Mouse (Mus musculus) yolk sac, embryonic 10.5 days (tissue): ENCODE results near the gene Fcgrt.

ENCODE experiments used
- DNase-seq: peaks from one replicate; pipeline ENCODE4 v3.0.0-alpha.2; 2017; ENCODE audit warnings: low spot score

Fcgrt gene

DNA sequence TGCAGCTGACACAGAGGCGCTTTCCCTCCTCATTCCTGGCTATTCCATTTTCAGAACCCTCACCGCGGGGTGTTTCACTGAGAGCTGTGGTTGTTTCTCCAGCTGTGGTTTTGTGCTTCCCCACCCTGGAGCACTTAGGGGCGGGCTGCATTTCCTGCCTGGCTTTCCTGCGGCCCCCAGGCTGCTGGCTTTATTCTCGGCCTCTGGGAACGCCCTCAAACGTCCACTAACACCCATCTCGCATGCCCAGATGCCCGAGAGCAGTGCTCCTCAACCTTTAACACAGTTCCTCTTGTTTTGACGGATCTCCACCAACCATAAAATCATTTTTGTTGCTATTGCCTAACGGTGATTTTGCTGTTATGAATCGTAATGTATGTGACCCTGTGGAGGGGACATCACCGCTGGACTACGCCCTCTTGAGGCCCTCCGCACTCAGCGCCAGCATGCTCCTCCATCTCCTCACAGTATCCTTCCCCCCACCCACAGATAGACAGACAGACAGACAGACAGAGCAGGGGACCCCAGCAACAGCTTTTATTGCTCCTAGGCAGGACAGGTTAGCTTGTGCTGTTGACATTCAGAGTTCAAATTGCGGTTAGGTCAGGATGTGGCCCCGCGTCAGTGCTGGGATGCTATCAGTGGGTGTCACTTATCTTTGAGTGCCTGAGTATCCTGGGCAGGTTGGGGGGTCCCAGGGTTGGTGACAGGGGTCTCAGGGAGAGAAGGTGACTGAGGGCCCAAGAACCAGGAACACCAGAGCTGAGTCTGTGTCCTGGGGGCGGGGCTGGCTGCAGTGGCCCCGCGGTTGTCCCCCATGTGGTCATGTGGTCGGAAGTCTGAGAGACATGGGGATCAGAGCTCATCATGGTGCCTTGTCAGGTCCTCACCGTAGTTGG is 21.0 kb downstream of the Fcgrt start:
- DNase-seq, result no peak

- no peak for DNase-seq
These were observed 22.6 kb downstream of the Fcgrt start for GRCm38 (mm10) chr7:45081016-45081415.

GRCm38 (mm10) chr7:45079856-45080255 is 23.8 kb downstream of the Fcgrt start:
- DNase-seq, result peak; percentile 84

- peak; percentile 67 for DNase-seq
These were observed 25.1 kb downstream of the Fcgrt start for GRCm38 (mm10) chr7:45078513-45078912.

DNA sequence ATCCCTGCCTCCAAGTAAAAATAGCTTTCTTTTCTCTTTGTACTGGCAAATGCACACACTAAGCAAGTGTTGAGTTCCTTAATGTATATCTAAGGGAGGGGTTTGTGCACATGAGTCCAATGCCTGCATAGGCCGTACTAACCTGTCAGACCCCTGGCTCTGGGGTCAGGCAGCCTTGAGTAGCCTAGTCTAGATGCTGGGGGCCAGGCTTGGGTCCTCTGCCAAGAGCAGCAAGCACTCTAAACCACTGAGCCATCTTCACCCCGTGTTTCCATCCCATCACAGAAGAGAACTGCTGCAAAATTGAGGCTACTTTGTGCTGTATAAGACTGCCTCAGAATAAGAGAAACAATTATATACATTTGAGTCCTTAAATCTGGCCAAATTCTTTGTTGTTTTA is 25.8 kb downstream of the Fcgrt start:
- no peak for DNase-seq

- DNase-seq, result no peak
These were observed 26.3 kb downstream of the Fcgrt start for GRCm38 (mm10) chr7:45077322-45077721.

DNA sequence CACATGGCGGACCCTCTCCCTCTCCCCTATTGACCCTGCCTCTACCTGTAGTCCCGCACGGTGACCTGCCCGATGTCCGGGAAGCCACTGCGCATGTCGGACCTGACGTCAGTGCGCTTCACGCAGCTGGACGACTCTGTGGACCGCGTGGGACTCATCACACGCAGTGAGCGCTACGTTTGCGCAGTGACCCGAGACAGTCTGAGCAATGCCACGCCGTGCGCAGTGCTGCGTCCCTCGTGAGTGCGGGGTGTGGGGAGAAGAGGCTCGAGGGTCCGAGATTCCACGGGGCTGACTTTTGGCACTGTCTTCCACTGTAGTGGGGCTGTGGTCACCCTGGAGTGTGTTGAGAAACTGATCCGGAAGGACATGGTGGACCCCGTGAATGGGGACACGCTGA is 27.1 kb downstream of the Fcgrt start:
- DNase-seq, result no peak

GRCm38 (mm10) chr7:45075405-45075804 is 28.2 kb downstream of the Fcgrt start:
- no peak for DNase-seq

DNA sequence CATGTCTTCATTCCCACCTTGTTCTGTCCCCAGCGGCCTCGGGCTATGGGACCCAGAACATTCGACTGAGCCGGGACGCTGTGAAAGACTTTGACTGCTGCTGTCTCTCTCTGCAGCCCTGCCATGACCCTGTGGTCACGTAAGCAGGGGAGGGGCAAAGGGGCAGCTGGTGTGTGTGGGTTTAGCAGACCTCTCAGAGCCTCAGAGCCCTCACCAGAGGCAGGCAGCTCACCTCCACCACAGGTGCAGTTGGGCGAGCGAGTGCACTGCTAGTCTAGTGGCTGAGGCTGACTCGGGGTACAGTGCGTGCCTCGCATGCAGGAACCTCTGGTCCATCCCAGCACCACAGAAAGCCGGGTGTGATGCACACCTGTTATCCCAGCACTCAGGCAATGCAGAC is 29.7 kb downstream of the Fcgrt start:
- DNase-seq, result no peak

DNA sequence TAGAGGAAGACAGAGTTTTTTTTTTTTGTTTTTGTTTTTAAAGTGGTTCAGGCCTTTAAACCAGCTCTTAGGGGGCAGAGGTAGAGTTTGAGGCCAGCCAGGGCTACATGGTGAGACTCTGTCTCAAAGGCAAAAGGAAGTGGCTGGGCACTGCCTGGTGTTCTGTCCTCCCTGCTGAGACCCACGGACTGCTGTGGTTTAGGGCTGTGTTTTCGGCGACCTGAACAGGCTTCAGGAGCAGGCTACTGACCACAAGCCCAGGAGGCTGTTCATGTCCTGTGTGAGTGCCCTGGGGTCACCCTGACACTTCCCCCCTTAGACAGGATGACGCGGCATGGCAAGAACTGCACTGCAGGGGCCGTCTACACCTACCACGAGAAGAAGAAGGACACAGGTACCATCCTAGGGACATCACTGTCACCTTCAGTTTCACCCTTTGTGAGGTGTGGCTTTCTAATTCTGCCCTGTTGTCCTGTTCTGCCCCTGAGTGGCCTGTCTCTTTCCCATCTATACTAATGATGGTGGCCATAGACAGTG is 30.4 kb downstream of the Fcgrt start:
- no peak for DNase-seq

DNA sequence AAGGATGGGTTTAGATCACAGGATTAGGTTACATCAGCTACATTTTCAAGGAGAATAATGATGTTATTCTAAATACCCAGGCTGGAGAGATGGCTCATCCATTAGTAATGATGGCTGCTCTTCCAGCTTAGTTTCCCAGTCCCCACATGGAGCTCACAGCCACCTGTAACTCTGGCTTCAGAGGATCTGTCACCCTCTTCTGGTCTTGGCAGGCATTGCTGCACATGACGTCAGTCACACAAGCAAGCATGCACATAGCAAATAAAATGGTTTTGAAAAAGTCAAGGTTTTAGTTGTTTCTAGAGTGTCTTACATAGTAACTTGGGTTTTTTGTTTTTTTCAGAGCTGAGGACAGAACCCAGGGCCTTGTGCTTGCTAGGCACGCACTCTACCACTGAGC is 31.4 kb downstream of the Fcgrt start:
- no peak for DNase-seq

DNA sequence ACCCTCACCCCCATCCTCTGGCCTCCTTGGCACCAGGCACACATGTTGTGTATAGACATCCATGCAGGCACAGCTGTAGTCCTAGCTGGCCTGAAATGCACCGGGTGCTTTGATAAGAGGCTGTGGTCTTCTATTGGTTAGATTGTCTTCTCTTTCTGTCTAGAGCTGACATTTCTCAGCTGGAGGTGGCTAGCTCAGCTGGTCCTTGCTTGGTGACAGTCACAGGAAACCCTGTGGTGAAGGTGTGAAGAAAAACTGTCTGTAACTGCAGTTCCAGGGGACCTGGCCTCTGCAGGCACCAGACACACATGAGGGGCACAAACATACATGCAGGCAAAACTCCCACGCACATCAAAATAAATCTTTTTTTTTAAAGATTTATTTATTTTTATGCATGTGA is 34.0 kb downstream of the Fcgrt start:
- DNase-seq, result no peak

GRCm38 (mm10) chr7:45068000-45068318 is 35.7 kb downstream of the Fcgrt start:
- peak; percentile 40 for DNase-seq

DNA sequence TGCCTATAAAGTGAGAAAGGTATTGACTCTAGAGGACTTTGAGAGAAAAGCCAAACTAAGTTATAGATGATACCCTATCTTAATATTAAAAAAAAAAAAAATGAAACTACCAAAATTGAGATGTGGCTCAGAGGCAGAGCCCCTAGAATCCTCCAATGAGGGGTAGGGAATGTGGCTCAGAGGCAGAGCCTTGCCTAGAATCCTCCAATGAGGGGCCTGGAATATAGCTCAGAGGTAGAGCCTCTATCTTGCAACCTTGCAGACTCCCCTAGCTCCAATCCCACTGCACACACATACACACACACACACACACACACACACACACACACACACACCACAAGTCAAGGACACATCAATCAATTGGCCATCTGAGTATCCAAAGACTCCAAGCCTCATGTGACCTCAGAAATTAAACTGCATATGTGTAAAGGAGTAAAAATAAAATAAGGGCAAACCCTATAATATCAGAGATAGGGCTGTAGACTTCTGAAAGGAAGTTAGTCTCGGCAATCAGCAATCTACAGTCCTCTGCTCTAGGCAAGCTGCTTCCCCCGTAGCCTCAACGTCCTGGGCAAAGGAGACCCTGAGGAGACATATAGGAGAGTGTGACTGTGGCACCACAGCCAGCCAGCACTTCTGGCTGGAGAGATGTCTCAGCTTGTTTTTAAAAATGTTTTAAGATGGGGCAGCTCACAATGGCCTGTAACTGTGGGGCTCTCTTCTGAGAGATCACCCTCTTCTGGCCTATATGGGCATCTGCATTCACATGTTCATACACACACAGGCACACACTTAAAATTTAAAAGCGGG is 36.3 kb downstream of the Fcgrt start:
- no peak for DNase-seq

DNA sequence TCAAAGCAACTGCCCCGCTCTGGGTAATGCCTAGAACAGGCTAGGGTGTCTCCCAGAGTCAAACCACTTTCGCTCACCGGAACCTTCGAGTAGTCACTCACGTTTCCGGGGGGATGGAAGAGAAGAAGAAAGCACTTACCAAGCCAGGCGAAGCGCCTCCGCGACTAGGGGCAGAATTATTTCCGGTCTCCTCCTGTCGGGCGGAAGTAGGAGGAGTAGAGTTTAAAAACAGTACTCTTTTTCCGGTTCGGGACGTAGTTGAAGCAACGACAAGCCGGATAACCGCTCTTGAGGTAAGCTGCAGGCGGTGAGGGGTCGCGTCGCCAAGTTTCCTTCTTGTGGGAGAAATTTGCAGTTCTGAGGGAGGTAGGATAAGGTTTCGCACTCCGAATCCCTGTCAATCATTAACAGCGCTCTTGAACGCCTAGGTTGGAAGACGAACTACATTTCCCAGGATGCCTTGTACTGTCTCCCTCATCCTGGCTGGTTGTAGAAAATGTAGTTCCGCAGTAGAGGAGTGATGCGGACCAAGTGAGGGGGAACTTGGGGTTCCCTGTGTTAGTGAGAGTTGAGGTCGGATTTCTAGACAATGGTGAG is 41.3 kb downstream of the Fcgrt start, which contains the start of the genes Nosip and Prrg2:
Gene Nosip, plus strand, starts transcription at position 191 of the 597 bp plus-strand sequence.
Gene Prrg2, minus strand, starts transcription at position 439 of the 597 bp plus-strand sequence.
- DNase-seq, result peak; percentile 99

- peak; percentile 89 for DNase-seq
These were observed 42.0 kb downstream of the Fcgrt start for GRCm38 (mm10) chr7:45061532-45062075.

DNA sequence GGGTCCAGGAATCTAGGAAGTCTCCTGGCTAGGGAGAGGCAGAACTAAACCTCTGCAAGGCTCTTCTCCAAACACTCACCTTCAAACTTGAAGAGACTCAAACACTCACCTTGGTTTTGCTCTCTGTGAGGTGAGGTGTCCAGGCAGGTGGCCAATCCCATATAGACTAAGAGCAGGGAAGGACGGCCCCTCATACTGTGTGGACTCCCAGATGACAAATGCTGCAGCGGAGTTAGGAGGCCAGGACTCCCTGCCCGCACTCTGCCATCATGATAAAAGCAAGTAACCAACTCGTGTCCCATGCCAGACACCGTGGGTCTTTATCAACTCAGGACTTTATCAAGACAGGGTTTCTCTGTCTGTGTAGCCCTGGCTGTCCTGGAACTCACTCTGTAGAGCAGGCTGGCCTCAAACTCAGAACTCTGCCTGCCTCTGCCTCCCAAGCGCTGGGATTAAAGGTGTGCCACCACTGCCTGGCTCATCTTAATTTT is 43.0 kb downstream of the Fcgrt start:
- no peak for DNase-seq

GRCm38 (mm10) chr7:45058607-45059571 is 44.8 kb downstream of the Fcgrt start:
- DNase-seq, result no peak

DNA sequence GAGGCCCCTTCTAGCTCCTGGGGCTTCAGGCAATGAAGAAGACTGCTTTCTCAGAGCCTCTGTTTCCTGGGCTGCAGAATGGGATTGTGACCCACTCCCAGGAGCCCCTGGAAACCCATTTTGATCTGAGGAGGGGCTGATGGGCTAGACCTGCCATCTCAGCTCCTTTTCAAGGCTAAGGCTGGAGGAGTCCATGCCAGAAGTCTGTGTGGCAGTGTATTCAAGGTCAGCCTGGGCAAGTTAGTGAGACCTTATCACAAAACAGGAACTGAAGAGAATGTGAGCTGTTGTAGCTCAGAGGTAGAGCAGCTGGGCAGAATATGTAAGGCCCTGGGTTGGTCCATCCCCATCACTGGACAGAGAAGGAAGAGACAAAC is 46.7 kb downstream of the Fcgrt start:
- DNase-seq, result no peak

DNA sequence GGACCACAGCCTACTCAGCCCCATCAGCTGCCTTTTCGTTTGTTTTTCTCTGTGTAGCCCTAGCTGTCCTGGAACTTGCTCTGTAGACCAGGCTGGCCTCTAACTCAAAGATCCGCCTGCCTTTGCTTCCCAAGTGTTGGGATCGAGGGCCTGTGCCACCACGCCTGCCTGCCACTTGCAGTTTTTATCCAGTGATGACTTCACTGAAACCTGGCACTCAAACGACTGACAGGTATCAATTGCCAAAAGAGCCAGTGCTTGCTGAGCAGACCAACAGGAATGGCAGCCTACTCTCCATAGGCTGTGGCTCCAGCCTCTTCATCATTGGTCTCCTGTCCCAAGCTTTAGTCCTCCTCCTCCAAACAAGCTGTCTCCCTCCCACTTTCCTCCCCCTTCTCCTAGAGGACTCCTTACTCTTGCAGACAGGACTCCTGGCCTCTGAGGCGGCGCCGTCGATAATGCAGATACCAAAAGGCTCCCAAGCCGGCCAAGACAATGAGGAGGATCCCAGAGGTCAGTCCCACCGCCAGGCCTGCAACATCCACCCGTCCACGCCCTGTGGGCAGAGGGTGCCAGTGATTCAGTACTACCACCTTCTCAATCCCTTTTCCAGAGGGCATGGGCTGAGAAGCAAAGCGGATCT is 47.2 kb downstream of the Fcgrt start:
- no peak for DNase-seq
